Mouse (Mus musculus) E14TG2a.4 (cell line): ENCODE data around the gene Mapk8ip3.

Source experiments
- CTCF ChIP-seq: conservative IDR thresholded peaks from 2 replicates; pipeline ENCODE4 v1.5.1; 2014; ENCODE audit warnings: low read length
- NANOG ChIP-seq: IDR thresholded peaks from 2 replicates; pipeline ENCODE4 v1.6.1; 2014; ENCODE audit warnings: borderline replicate concordance, low read length, mixed read lengths
- POU5F1 ChIP-seq: IDR thresholded peaks from 2 replicates; pipeline ENCODE4 v1.6.1; 2014; ENCODE audit warnings: low read length, borderline replicate concordance

DNA sequence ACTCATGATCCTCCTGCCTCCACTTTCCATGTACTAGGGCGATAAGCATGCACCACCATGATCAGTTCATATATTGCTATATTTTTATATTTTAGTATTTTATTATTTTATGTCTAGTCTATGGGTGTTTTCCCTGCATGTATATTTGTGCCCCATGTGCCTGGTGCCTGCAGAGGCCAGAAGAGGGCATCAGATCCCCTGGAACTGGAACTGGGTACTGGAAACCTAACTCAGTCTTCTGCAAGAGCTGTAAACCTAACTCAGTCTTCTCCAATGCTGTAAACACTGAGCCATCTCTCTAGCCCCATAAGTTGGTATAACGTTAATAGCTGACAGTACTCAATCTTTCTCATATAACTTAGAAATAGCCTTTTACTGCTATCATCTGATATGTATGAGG is 94.1 kb downstream of the Mapk8ip3 start:
- no peak for TF ChIP-seq NANOG
- no peak for TF ChIP-seq CTCF
- no peak for TF ChIP-seq POU5F1
